ENCODE assay signal across 13 mouse cellular contexts in the genomic region with DNA sequence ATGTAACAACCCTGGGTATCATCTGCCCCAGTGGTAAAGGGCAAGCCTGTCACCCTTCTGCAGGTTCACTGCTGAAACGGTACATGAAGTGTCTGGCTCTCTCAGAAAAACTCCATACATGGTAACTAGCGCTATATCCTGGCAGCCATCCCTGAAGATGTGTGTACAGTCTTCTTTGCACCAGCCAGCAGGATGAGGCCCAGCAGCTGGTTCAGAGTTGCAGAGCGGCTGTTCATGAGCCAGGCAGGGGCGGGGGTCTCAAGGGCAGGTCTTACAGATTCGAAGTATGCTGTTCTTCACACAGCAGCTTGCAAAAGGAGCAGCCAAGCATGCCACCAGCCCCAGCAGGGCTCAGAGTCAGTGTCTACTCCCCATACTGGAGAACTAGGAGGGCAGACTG.
DNase-seq lines count a peak whose midpoint lies in the region; ATAC-seq and TF ChIP-seq lines count a peak whose summit lies in the region.
"Had no signal": no experiment of that assay in that cellular context is flagged by ENCODE, and none has a peak within 500 bp of the region (broad histone marks: within the 10 kb centered on the region; RNA-seq: fewer than 3 reads in every experiment).

No protein-coding gene starts in this region.

- no peaks in the 10 kb centered on the region for H3K36me3 ChIP-seq in forebrain, postnatal 0 days (ENCODE audit: insufficient read depth)
- H3K36me3 ChIP-seq in forebrain, embryonic 11.5 days (ENCODE audit: control insufficient read depth, insufficient read depth, low read length), result no peaks in the 10 kb centered on the region
- H3K36me3 ChIP-seq in hindbrain, embryonic 16.5 days (ENCODE audit: control insufficient read depth, insufficient read depth, low read length), result no peaks in the 10 kb centered on the region
- no peaks in the 10 kb centered on the region for H3K36me3 ChIP-seq in hindbrain, embryonic 11.5 days (ENCODE audit: control insufficient read depth, insufficient read depth, low read length)
- no peaks in the 10 kb centered on the region for H3K36me3 ChIP-seq in limb, embryonic 10.5 days
- H3K36me3 ChIP-seq: embryonic facial prominence, embryonic 13.5 days; liver, embryonic 12.5 days had no signal

- H3K9me3 ChIP-seq in forebrain, postnatal 0 days (ENCODE audit: low read length), result no peaks in the 10 kb centered on the region
- H3K9me3 ChIP-seq in forebrain, embryonic 11.5 days (ENCODE audit: control insufficient read depth, low read length), result no peaks in the 10 kb centered on the region
- no peaks in the 10 kb centered on the region for H3K9me3 ChIP-seq in hindbrain, embryonic 16.5 days (ENCODE audit: control insufficient read depth, low read length)
- no peaks in the 10 kb centered on the region for H3K9me3 ChIP-seq in hindbrain, embryonic 11.5 days (ENCODE audit: control insufficient read depth, low read length)
- H3K9me3 ChIP-seq in limb, embryonic 10.5 days (replicated peaks), result no peaks in the 10 kb centered on the region
- H3K9me3 ChIP-seq: embryonic facial prominence, embryonic 13.5 days; liver, embryonic 12.5 days had no signal

- peak; percentile 28 for ATAC-seq in forebrain, postnatal 0 days
- no peak for ATAC-seq in forebrain, embryonic 11.5 days (replicated peaks; ENCODE audit: low FRiP score)
- no peak for ATAC-seq in hindbrain, embryonic 16.5 days
- ATAC-seq in hindbrain, embryonic 11.5 days (ENCODE audit: low FRiP score), result no peak
- ATAC-seq: liver, embryonic 12.5 days had no signal

- H3K27me3 ChIP-seq in forebrain, postnatal 0 days (ENCODE audit: insufficient read depth, low read length), result no peaks in the 10 kb centered on the region
- no peaks in the 10 kb centered on the region for H3K27me3 ChIP-seq in forebrain, embryonic 11.5 days (ENCODE audit: control insufficient read depth, insufficient read depth, low read length)
- no peaks in the 10 kb centered on the region for H3K27me3 ChIP-seq in hindbrain, embryonic 16.5 days (replicated peaks; ENCODE audit: control insufficient read depth, insufficient read depth, low read length)
- no peaks in the 10 kb centered on the region for H3K27me3 ChIP-seq in hindbrain, embryonic 11.5 days (ENCODE audit: control insufficient read depth, insufficient read depth, low read length)
- no peaks in the 10 kb centered on the region for H3K27me3 ChIP-seq in limb, embryonic 10.5 days (ENCODE audit: low read depth, poor library complexity, severe bottlenecking)
- H3K27me3 ChIP-seq: embryonic facial prominence, embryonic 13.5 days; liver, embryonic 12.5 days had no signal

- no peak overlapping the region for H3K27ac ChIP-seq in forebrain, postnatal 0 days (ENCODE audit: low read depth, low read length)
- H3K27ac ChIP-seq in forebrain, embryonic 11.5 days (ENCODE audit: low read depth, low read length), result no peak overlapping the region
- H3K27ac ChIP-seq in hindbrain, embryonic 16.5 days (ENCODE audit: low read depth, low read length), result peak overlapping the region; percentile 23; the same call in 1 of the 2 replicates
- no peak overlapping the region for H3K27ac ChIP-seq in hindbrain, embryonic 11.5 days (ENCODE audit: low read depth, low read length)
- H3K27ac ChIP-seq in limb, embryonic 10.5 days, result peak overlapping the region; percentile 44; the same call in 1 of the 2 replicates
- H3K27ac ChIP-seq: embryonic facial prominence, embryonic 13.5 days; kidney, postnatal 0 days; liver, embryonic 12.5 days had no signal

- no peak overlapping the region for H3K4me3 ChIP-seq in forebrain, postnatal 0 days (ENCODE audit: low read depth, low read length)
- H3K4me3 ChIP-seq in forebrain, embryonic 11.5 days (ENCODE audit: low read depth, low read length), result no peak overlapping the region
- H3K4me3 ChIP-seq in hindbrain, embryonic 16.5 days (ENCODE audit: low read length), result no peak overlapping the region
- H3K4me3 ChIP-seq in hindbrain, embryonic 11.5 days (ENCODE audit: low read depth, low read length), result no peak overlapping the region
- H3K4me3 ChIP-seq in limb, embryonic 10.5 days, result no peak overlapping the region
- H3K4me3 ChIP-seq: embryonic facial prominence, embryonic 13.5 days; liver, embryonic 12.5 days had no signal

- no peak overlapping the region for H3K4me2 ChIP-seq in forebrain, postnatal 0 days (ENCODE audit: low read depth)
- no peak overlapping the region for H3K4me2 ChIP-seq in forebrain, embryonic 11.5 days (ENCODE audit: low read depth, low read length, severe bottlenecking)
- H3K4me2 ChIP-seq in hindbrain, embryonic 16.5 days (ENCODE audit: low read length), result no peak overlapping the region
- no peak overlapping the region for H3K4me2 ChIP-seq in hindbrain, embryonic 11.5 days (replicated peaks; ENCODE audit: low read depth, low read length)
- H3K4me2 ChIP-seq: embryonic facial prominence, embryonic 13.5 days; liver, embryonic 12.5 days had no signal

- TF ChIP-seq CTCF in forebrain, postnatal 0 days (IDR thresholded peaks at IDR 0.05; ENCODE audit: low read depth), result no peak

- H3K4me1 ChIP-seq in forebrain, postnatal 0 days (ENCODE audit: insufficient read depth), result no peaks in the 10 kb centered on the region
- H3K4me1 ChIP-seq in forebrain, embryonic 11.5 days (replicated peaks; ENCODE audit: control insufficient read depth, insufficient read depth, low read length), result peaks cover 1% of the 10 kb centered on the region; the same call in 1 of the 2 replicates
- H3K4me1 ChIP-seq in hindbrain, embryonic 16.5 days (ENCODE audit: control insufficient read depth, insufficient read depth, low read depth, low read length), result peaks cover 25% of the 10 kb centered on the region
- 0 out of 2 replicates have a peak, but pooled peaks cover 4% of the 10 kb centered on the region for H3K4me1 ChIP-seq in hindbrain, embryonic 11.5 days (replicated peaks; ENCODE audit: control insufficient read depth, insufficient read depth, low read length)
- peaks cover 35% of the 10 kb centered on the region for H3K4me1 ChIP-seq in limb, embryonic 10.5 days
- H3K4me1 ChIP-seq: liver, embryonic 12.5 days had no signal

- no peak overlapping the region for H3K9ac ChIP-seq in forebrain, postnatal 0 days
- H3K9ac ChIP-seq in forebrain, embryonic 11.5 days (ENCODE audit: low read length), result no peak overlapping the region
- H3K9ac ChIP-seq in hindbrain, embryonic 16.5 days (ENCODE audit: low read depth, low read length), result no peak overlapping the region
- H3K9ac ChIP-seq in hindbrain, embryonic 11.5 days (ENCODE audit: low read depth, low read length), result no peak overlapping the region
- H3K9ac ChIP-seq: embryonic facial prominence, embryonic 13.5 days; liver, embryonic 12.5 days had no signal

- whole genome bisulfite sequencing in forebrain, postnatal 0 days, result 57% methylated on average over 5 of the region's 5 CpGs
- WGBS in forebrain, embryonic 11.5 days, result 71% methylated on average over 5 of the region's 5 CpGs
- 47% methylated on average over 5 of the region's 5 CpGs for WGBS in hindbrain, embryonic 16.5 days
- WGBS in hindbrain, embryonic 11.5 days, result 71% methylated on average over 5 of the region's 5 CpGs
- 82% methylated on average over 5 of the region's 5 CpGs for WGBS in limb, embryonic 10.5 days

- no peak for DNase-seq in forebrain, postnatal 0 days
- no peak for DNase-seq in forebrain, embryonic 11.5 days (ENCODE audit: low spot score)
- no peak for DNase-seq in hindbrain, embryonic 11.5 days (ENCODE audit: low spot score)
- peak; percentile 52 for DNase-seq in NIH3T3 (ENCODE audit: low read depth)
- DNase-seq in limb, embryonic 10.5 days (ENCODE audit: low spot score), result no peak
- DNase-seq in layer of hippocampus, adult 9-11 months, result no peak
- no peak for DNase-seq in left cerebral cortex, adult 11 months (ENCODE audit: low spot score)
- DNase-seq: cerebellum, postnatal 10 days; heart, postnatal 36 days had no signal

Comparison
In these comparisons a context has a peak if more than half of its experiments do, and no peak if none do; other contexts are left out.
1. H3K27ac ChIP-seq: peak in hindbrain, embryonic 16.5 days (single experiment) and limb, embryonic 10.5 days (single experiment); none in forebrain, postnatal 0 days (single experiment), forebrain, embryonic 11.5 days (single experiment) and hindbrain, embryonic 11.5 days (single experiment).